Mouse (Mus musculus): ENCODE results near the gene Ktn1. TPM values are rescaled to one million over a fixed set of nuclear protein-coding genes. Genes with fewer than 3 reads are reported as not detected.
A peak's percentile ranks its signal among the peaks of the same experiment; 100 is the strongest.

Gene Ktn1
- total RNA-seq, 2 experiments from 2014 or later, result 78.3 to 90.9 TPM

- peak in 1 of 2 experiments; percentile 64 for DNase-seq (ENCODE audit: extremely low spot score in 1 of 2, low spot score in 1 of 2)
These were observed 103.4 kb downstream of the Ktn1 start for GRCm38 (mm10) chr14:47751422-47752205.

DNA sequence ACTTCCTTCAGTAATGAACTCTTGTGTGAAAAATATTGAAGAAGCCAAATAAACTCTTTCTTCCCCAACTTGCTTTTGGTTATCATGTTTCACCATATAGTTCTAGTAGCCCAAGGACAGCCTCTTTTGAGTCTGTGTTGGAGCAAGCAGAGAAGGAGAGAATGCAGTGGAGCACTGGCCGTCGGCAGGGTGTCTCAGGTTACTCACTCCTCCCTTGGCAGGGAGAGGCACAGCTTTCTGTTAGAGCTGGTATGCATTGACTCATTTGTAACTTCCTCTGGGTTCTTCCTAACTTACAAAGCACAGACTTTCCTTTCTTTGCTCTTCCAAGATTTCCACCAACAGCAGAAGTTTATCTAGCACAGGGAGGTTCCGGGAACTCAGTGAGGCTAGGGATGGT, 105.3 kb downstream of the Ktn1 start:
- no peak for DNase-seq (ENCODE audit: extremely low spot score in 1 of 2, low spot score in 1 of 2)

DNA sequence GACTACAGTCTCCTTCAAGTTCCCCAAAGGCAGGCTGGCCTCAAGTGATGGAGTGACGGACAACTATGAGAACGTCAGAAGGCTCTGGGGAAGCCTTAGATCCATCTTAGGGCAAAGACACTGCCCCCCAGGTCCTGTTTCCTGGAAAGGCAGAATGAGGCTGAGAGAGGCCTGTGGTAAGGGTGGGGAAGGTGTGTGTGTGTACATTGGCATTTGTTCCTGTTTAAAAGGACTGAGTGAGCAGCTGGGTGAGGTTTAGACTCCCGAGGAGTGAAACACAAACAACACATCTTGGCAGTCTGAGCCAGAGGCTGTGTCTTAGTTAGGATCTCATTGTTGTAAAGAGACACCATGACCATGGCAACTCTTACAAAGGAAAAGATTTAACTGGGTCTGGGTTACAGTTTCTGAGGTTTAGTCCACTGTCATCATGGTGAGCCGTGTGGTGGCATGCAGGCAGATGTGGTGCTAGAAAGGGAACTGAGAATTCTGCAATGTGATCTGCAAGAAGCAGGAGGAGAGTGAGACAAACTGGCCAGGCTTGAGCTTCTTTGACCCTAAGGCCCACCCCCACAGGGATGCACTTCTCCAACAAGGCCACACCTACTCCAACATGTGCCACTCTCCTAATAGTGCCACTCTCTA, 106.1 kb downstream of the Ktn1 start:
- DNase-seq (ENCODE audit: extremely low spot score in 1 of 2, low spot score in 1 of 2), result no peak

DNA sequence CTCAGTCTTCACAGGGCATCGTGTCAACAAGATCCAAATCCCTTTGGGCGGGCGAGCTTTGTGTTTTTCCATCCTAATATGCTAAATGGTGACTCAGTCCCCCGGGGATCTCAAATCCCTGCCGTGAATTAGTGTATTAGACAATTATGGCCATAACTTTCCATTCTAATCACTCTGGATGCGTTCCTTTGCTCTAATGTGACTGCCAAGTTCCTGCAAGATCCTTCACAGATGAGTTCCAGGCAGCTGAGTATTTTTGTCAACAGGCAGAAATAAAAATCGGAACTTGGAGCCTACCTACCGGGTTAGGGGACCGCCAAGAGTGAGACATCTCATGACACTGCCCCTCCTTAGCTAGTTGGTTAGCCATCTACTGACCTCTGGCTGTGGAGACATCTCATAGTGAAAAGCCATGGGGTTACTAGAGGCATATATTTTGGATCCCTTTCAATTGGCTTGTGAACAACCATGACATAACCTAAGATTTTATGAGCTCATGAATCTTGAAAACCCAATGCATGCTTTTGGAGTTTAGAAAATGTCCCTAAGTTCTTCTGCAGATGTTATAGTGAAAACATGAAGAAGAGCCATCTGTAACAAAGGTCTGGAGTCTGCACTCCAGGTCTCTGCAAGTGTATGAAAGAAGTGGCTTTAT, 108.3 kb downstream of the Ktn1 start:
- no peak for DNase-seq (ENCODE audit: extremely low spot score in 1 of 2, low spot score in 1 of 2)

DNA sequence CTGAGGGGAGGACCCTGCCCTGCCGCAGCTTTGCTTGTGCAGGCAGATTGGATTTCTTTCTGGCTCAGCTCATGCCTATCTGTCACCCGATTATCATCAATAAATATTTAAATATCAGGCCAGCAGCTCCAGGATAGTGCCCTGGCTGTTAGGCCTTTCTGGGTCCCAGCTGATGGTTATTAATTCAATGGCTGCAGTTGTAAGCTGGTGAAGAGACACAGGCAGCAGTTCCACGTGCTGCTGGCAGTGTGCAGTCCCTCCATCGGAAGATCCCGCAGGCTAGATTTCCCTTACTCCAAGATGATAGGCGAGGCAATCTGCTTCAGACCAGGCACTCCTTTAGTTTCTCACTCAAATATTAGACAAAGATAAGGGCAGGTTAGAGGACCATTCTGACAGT, 116.9 kb downstream of the Ktn1 start:
- DNase-seq (ENCODE audit: extremely low spot score in 1 of 2, low spot score in 1 of 2), result no peak

DNA sequence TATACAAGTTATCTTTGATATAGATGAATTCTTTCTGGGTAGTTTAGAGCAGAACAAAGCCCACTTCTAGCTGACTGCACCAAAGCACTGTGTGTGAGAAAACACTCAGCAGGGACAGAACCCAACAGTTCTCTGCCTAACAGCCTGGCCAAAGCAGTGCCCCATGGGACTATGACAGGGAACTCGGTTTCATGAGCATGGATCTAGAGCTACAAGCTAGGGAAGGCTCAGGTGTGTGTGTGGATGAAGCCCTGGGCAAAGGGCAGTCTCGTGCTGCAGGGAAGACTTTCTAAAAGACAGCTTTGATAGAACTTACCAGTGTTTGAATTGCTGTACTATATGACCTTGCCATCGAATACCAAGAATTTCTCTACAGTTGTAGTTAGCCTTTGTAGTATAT, 117.5 kb downstream of the Ktn1 start:
- DNase-seq (ENCODE audit: extremely low spot score in 1 of 2, low spot score in 1 of 2), result no peak

DNA sequence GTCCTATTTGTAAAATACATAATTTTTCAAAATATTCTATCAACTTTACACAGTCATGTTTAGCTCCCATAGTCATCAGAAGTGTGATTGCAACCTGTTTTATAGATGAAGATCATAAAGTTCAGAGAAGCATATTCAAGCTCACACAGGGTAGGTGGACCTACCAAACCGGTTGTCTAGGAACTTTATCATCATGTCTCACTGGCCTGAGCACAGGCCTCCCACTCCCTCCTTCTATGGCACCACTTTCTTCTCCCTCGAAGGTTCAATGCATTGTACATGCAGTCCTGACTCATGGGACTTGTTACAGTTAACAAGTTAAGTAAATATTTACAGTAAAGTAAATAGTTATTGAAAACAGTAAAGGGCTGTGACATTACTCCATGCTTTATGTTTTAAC, 118.1 kb downstream of the Ktn1 start:
- DNase-seq (ENCODE audit: extremely low spot score in 1 of 2, low spot score in 1 of 2), result no peak

- DNase-seq (ENCODE audit: extremely low spot score in 1 of 2, low spot score in 1 of 2), result no peak
These were observed 123.2 kb downstream of the Ktn1 start for GRCm38 (mm10) chr14:47771496-47771895.

DNA sequence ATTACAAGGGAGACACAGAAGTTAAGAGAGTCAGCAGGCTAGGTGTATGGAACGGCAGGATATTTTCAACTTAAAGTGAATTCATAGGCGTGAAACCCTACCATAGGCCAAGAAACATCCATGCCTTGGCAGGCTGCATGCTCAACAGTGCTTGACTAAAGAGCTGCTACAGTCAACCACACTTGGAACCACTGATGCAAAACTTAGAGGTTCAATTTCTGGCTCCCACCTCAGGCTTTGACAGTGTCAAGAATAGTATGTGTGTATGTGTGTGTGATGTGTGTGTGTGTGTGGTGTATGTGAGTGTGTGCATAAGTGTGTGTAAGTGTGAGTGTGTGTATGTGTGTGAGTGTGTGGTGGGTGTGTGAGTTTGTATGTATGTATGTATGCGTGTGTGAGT, 127.3 kb downstream of the Ktn1 start:
- DNase-seq (ENCODE audit: extremely low spot score in 1 of 2, low spot score in 1 of 2), result no peak

DNA sequence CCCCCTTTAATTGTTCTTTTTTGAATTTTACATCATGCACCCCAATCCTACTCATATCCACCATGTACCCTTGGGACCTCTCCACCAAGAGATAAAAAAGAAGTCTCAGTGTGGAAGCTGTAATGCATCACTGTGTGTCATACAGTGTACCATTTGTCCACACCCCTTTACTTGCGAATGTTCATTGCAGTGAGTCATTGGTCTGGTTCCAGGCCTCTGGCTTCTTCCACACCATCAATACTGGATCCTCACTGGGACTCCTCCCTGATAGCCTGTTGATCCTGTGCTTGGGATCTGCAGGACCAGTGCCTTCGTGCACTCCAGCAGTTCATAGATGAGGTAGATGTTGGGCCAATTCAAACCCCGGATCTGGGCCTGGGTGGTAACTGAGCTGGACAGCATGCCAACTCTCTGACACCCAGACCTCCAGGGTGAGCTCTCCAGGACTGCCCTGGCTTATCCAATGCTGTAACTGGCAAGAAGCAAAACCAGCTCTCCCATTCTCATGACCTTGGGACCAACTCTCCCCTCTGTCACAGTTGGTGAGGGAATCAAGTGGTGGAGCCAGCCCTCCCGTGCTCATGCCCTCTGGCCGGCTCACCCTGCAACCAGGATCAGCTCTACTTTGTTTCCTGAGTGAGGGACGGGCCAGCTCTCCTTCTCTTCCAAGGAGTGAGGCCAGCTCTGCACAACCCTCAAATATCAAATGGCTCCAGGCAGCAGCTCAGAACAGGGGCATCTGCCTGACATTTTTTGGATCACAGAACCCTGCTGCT, 128.2 kb downstream of the Ktn1 start:
- no peak for DNase-seq (ENCODE audit: extremely low spot score in 1 of 2, low spot score in 1 of 2)

DNA sequence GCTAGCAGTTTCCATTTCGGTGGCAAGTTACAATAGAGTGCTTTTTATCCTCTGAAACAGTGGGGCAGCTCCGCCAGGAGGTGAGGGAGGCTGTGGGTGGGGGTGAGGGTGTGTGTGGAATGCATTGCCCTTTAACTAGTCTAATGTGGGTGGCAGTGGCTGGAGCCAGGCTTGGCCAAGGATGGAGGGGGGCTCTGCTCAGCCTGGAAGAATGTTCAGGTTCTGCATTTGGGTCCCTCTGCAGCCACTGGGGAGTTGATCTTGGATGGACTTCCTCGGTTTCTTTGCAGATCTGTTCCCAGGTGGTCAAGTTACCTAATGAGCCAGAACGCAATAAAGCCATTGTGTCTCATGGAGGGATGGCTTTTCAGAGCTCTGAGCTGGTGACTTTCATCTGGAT, 137.9 kb downstream of the Ktn1 start:
- no peak for DNase-seq (ENCODE audit: extremely low spot score in 1 of 2, low spot score in 1 of 2)

Other genes with a start within 250 kb of the Ktn1 start
- gene Dlgap5, start 230.0 kb upstream of the Ktn1 start, total RNA-seq (2021), result under 1 TPM; 0.34 to 0.61 TPM
- gene Fbxo34, start 198.0 kb upstream of the Ktn1 start, total RNA-seq (2021), result 10 to 100 TPM; 86.2 to 90.9 TPM
- gene Atg14, start 77.8 kb upstream of the Ktn1 start, total RNA-seq (2021), result 10 to 100 TPM; 16.6 to 17.9 TPM